Mouse (Mus musculus) liver, postnatal 0 days (tissue): ENCODE results near the gene Mxra8. TPM values are rescaled to one million over a fixed set of nuclear protein-coding genes. Genes with fewer than 3 reads are reported as not detected.
A peak's percentile ranks its signal among the peaks of the same experiment; 100 is the strongest.

ENCODE experiments used
- ATAC-seq: fragments of 200-750 bp; cut with Nextera tagmentation; 2 replicates; pipeline ENCODE4 v1.8.0; 2017; ENCODE audit warnings: mild to moderate bottlenecking, moderate library complexity
- DNase-seq: peaks from one replicate; pipeline ENCODE4 v3.0.0-alpha.2; 2016
- H3K27ac ChIP-seq: fragments of 300-500 bp; sonication (generic); 2 replicates; pipeline ENCODE4 v1.5.1; 2014; ENCODE audit warnings: antibody characterized with exemption, moderate library complexity, mild to moderate bottlenecking, low read depth
- H3K27me3 ChIP-seq: fragments of 300-500 bp; sonication (generic); 2 replicates; pipeline ENCODE4 v1.6.1; 2014; ENCODE audit warnings: low read length, control low read depth, mixed read lengths; ENCODE audit not compliant: insufficient read depth
- H3K36me3 ChIP-seq: fragments of 300-500 bp; sonication (generic); replicated peaks from 2 replicates; pipeline ENCODE4 v1.6.1; 2014; ENCODE audit warnings: mild to moderate bottlenecking, control low read depth, low read length, moderate library complexity, mixed read lengths; ENCODE audit not compliant: insufficient read depth
- H3K4me1 ChIP-seq: fragments of 300-500 bp; sonication (generic); 2 replicates; pipeline ENCODE4 v1.6.1; 2014; ENCODE audit warnings: antibody characterized with exemption, mild to moderate bottlenecking, control low read depth; ENCODE audit not compliant: insufficient read depth
- H3K4me2 ChIP-seq: fragments of 300-500 bp; sonication (generic); 2 replicates; pipeline ENCODE4 v1.6.1; 2014; ENCODE audit warnings: low read depth, mild to moderate bottlenecking, low read length, moderate library complexity, mixed read lengths
- H3K4me3 ChIP-seq: fragments of 300-500 bp; sonication (generic); 2 replicates; pipeline ENCODE4 v1.5.1; 2014; ENCODE audit warnings: low read depth, low read length
- H3K9ac ChIP-seq: fragments of 300-500 bp; sonication (generic); replicated peaks from 2 replicates; pipeline ENCODE4 v1.6.1; 2014; ENCODE audit warnings: mild to moderate bottlenecking, moderate library complexity
- H3K9me3 ChIP-seq: fragments of 300-500 bp; sonication (generic); 2 replicates; pipeline ENCODE4 v1.6.1; 2016; ENCODE audit warnings: mild to moderate bottlenecking, control low read depth, low read length, mixed read lengths
- CTCF ChIP-seq: sonication (generic); IDR thresholded peaks from 2 replicates; pipeline ENCODE4 v1.5.1; 2016; ENCODE audit warnings: antibody characterized with exemption, low read depth
- EP300 ChIP-seq: IDR thresholded peaks from 2 replicates; pipeline ENCODE4 v1.6.1; 2016; ENCODE audit warnings: antibody characterized with exemption, low read depth, mild to moderate bottlenecking
- WGBS: fragments of 180-500 bp; shearing (Covaris S2); extraction: QIAGEN DNeasy Blood & Tissue Kit; methylation state at CpG from one replicate; pipeline ENCODE4 v1.1.7; 2014; ENCODE audit not compliant: insufficient replicate concordance; 5-methylcytosine and 5-hydroxymethylcytosine counted together
- polyA plus RNA-seq: library from polyadenylated mRNA; unstranded; fragments of >200 nt; fragmentation: Nextera tagmentation; extraction: Ambion mirVana; gene quantifications from 2 replicates; pipeline ENCODE4 v1.2.1, GENCODE M21; 2015

The Mxra8 gene
- polyA plus RNA-seq, 1 experiment from 2014 or later, result 14.4 TPM

- DNase-seq, result peak; percentile 64
- peak overlapping the region; percentile 95 for H3K4me2 ChIP-seq
- H3K36me3 ChIP-seq, result no peaks in the 10 kb centered on the region
- peak overlapping the region; percentile 80 for H3K27ac ChIP-seq
- H3K9me3 ChIP-seq, result no peaks in the 10 kb centered on the region
- H3K4me3 ChIP-seq, result peak overlapping the region; percentile 73
- 3% methylated on average over 49 of the region's 69 CpGs for WGBS
- peak overlapping the region; percentile 95 for H3K9ac ChIP-seq
- peaks cover 40% of the 10 kb centered on the region for H3K4me1 ChIP-seq
- TF ChIP-seq CTCF (peak; percentile 27; the same call in 1 of the 2 replicates), EP300 (no peak)
- ATAC-seq, result peak; percentile 60
- no peaks in the 10 kb centered on the region for H3K27me3 ChIP-seq
These were observed 8.3 kb downstream of the Mxra8 start for GRCm38 (mm10) chr4:155847591-155848352.

- ATAC-seq (no peak), DNase-seq (no peak)
- Histone ChIP-seq H3K9me3 (no peaks in the 10 kb centered on the region), H3K27me3 (no peaks in the 10 kb centered on the region), H3K36me3 (no peaks in the 10 kb centered on the region; the same call in 1 of the 2 replicates), H3K27ac (0 out of 2 replicates have a peak overlapping the region, but pooled peaks have one; percentile 80), H3K4me3 (peak overlapping the region; percentile 73), H3K9ac (peak overlapping the region; percentile 95), H3K4me1 (peaks cover 40% of the 10 kb centered on the region), H3K4me2 (peak overlapping the region; percentile 95)
- 63% methylated on average over 7 of the region's 7 CpGs for WGBS
- TF ChIP-seq EP300 (no peak), CTCF (no peak)
These were observed 9.1 kb downstream of the Mxra8 start for GRCm38 (mm10) chr4:155848434-155849095.

- H3K27ac ChIP-seq, result no peak overlapping the region
- TF ChIP-seq CTCF (no peak), EP300 (no peak)
- peak overlapping the region; percentile 95 for H3K4me2 ChIP-seq
- no peaks in the 10 kb centered on the region for H3K9me3 ChIP-seq
- DNase-seq (no peak), ATAC-seq (no peak)
- H3K4me3 ChIP-seq, result no peak overlapping the region
- peak overlapping the region; percentile 95 for H3K9ac ChIP-seq
- H3K4me1 ChIP-seq, result peaks cover 40% of the 10 kb centered on the region
- H3K36me3 ChIP-seq, result no peaks in the 10 kb centered on the region; the same call in 1 of the 2 replicates
- no peaks in the 10 kb centered on the region for H3K27me3 ChIP-seq
- WGBS, result 75% methylated on average over 2 of the region's 2 CpGs
These were observed 9.9 kb downstream of the Mxra8 start for GRCm38 (mm10) chr4:155849391-155849790.

GRCm38 (mm10) chr4:155849792-155850451 is 10.4 kb downstream of the Mxra8 start:
- no peak overlapping the region for H3K4me3 ChIP-seq
- 80% methylated on average over 3 of the region's 3 CpGs for WGBS
- no peaks in the 10 kb centered on the region for H3K27me3 ChIP-seq
- no peak overlapping the region; the same call in 1 of the 2 replicates for H3K9ac ChIP-seq
- no peak for ATAC-seq
- no peak for DNase-seq
- no peaks in the 10 kb centered on the region for H3K9me3 ChIP-seq
- no peak for TF ChIP-seq CTCF
- H3K4me2 ChIP-seq, result peak overlapping the region; percentile 95
- peaks cover 40% of the 10 kb centered on the region for H3K4me1 ChIP-seq
- no peak overlapping the region for H3K27ac ChIP-seq
- H3K36me3 ChIP-seq, result peaks cover 4% of the 10 kb centered on the region

GRCm38 (mm10) chr4:155851368-155851767 is 11.9 kb downstream of the Mxra8 start:
- Histone ChIP-seq H3K4me2 (no peak overlapping the region), H3K27ac (no peak overlapping the region), H3K36me3 (peaks cover 18% of the 10 kb centered on the region), H3K27me3 (no peaks in the 10 kb centered on the region), H3K9me3 (no peaks in the 10 kb centered on the region), H3K9ac (no peak overlapping the region), H3K4me3 (no peak overlapping the region), H3K4me1 (peaks cover 40% of the 10 kb centered on the region)
- ATAC-seq, result no peak
- no peak for DNase-seq
- WGBS, result 83% methylated on average over 3 of the region's 3 CpGs
- no peak for TF ChIP-seq EP300
- TF ChIP-seq CTCF, result no peak

GRCm38 (mm10) chr4:155851951-155852411 is 12.5 kb downstream of the Mxra8 start:
- TF ChIP-seq CTCF (no peak), EP300 (no peak)
- Histone ChIP-seq H3K36me3 (peaks cover 22% of the 10 kb centered on the region), H3K9me3 (no peaks in the 10 kb centered on the region), H3K4me2 (no peak overlapping the region), H3K4me3 (no peak overlapping the region), H3K27ac (no peak overlapping the region), H3K9ac (no peak overlapping the region), H3K27me3 (no peaks in the 10 kb centered on the region), H3K4me1 (peaks cover 34% of the 10 kb centered on the region)
- 81% methylated on average over 2 of the region's 2 CpGs for WGBS
- no peak for ATAC-seq
- no peak for DNase-seq
